Mouse (Mus musculus): ENCODE results near the gene Brd1. TPM values are rescaled to one million over a fixed set of nuclear protein-coding genes. Genes with fewer than 3 reads are reported as not detected.
"Not testable (repeated sequence)": the region's sequence is repeated elsewhere in the genome, so short reads cannot be mapped to it uniquely, and the experiment has no call there.

Gene Brd1
- total and polyA plus RNA-seq, 2 experiments from 2014 or later, result 9.9 to 36.8 TPM

- DNase-seq (ENCODE audit: low spot score), result no peak
- Histone ChIP-seq H3K4me3 (ENCODE audit: low read depth, low read length) (no peak overlapping the region), H3K4me1 (ENCODE audit: control insufficient read depth, insufficient read depth) (peaks cover 13% of the 10 kb centered on the region; the same call in 1 of the 2 replicates), H3K9ac (replicated peaks; ENCODE audit: low read depth, low read length) (no peak overlapping the region), H3K27ac (ENCODE audit: low read depth) (no peak overlapping the region), H3K27me3 (ENCODE audit: control insufficient read depth, insufficient read depth, low read length) (no peaks in the 10 kb centered on the region), H3K36me3 (replicated peaks; ENCODE audit: control insufficient read depth, insufficient read depth, low read length) (0 out of 2 replicates have a peak, but pooled peaks cover 2% of the 10 kb centered on the region), H3K4me2 (ENCODE audit: low read depth, low read length) (no peak overlapping the region), H3K9me3 (replicated peaks; ENCODE audit: control insufficient read depth, low read length) (no peaks in the 10 kb centered on the region)
- 84% methylated on average over 10 of the region's 10 CpGs for WGBS
- TF ChIP-seq EP300 (IDR thresholded peaks at IDR 0.05; ENCODE audit: low read depth) (no peak), CTCF (IDR thresholded peaks at IDR 0.05; ENCODE audit: low read depth) (no peak)
- ATAC-seq (ENCODE audit: insufficient read depth, low read depth), result no peak
These were observed 16.0 kb upstream of the Brd1 start for GRCm38 (mm10) chr15:88750032-88750431.

- H3K27me3 ChIP-seq (ENCODE audit: control insufficient read depth, insufficient read depth, low read length); H3K27ac ChIP-seq (ENCODE audit: low read depth); H3K4me2 ChIP-seq (ENCODE audit: low read depth, low read length); H3K4me3 ChIP-seq (ENCODE audit: low read depth, low read length); H3K9me3 ChIP-seq (replicated peaks; ENCODE audit: control insufficient read depth, low read length); H3K36me3 ChIP-seq (replicated peaks; ENCODE audit: control insufficient read depth, insufficient read depth, low read length); ATAC-seq (ENCODE audit: insufficient read depth, low read depth); H3K9ac ChIP-seq (replicated peaks; ENCODE audit: low read depth, low read length); DNase-seq (ENCODE audit: low spot score): not testable (repeated sequence)
- 86% methylated on average over 8 of the region's 8 CpGs for WGBS
- peaks cover 13% of the 10 kb centered on the region; the same call in 1 of the 2 replicates for H3K4me1 ChIP-seq (ENCODE audit: control insufficient read depth, insufficient read depth)
These were observed 15.6 kb upstream of the Brd1 start for GRCm38 (mm10) chr15:88749617-88750016.

- no peak overlapping the region for H3K9ac ChIP-seq (replicated peaks; ENCODE audit: low read depth, low read length)
- no peak overlapping the region for H3K27ac ChIP-seq (ENCODE audit: low read depth)
- DNase-seq (ENCODE audit: low spot score) (no peak), ATAC-seq (ENCODE audit: insufficient read depth, low read depth) (no peak)
- TF ChIP-seq EP300 (IDR thresholded peaks at IDR 0.05; ENCODE audit: low read depth), result no peak
- no peak for TF ChIP-seq CTCF (IDR thresholded peaks at IDR 0.05; ENCODE audit: low read depth)
- no peaks in the 10 kb centered on the region for H3K27me3 ChIP-seq (ENCODE audit: control insufficient read depth, insufficient read depth, low read length)
- H3K4me1 ChIP-seq (ENCODE audit: control insufficient read depth, insufficient read depth), result peaks cover 5% of the 10 kb centered on the region; the same call in 1 of the 2 replicates
- H3K36me3 ChIP-seq (replicated peaks; ENCODE audit: control insufficient read depth, insufficient read depth, low read length), result no peaks in the 10 kb centered on the region
- H3K4me2 ChIP-seq (ENCODE audit: low read depth, low read length), result no peak overlapping the region
- no peak overlapping the region for H3K4me3 ChIP-seq (ENCODE audit: low read depth, low read length)
- H3K9me3 ChIP-seq (replicated peaks; ENCODE audit: control insufficient read depth, low read length), result no peaks in the 10 kb centered on the region
- WGBS, result 44% methylated on average over 3 of the region's 3 CpGs
These were observed 11.9 kb upstream of the Brd1 start for GRCm38 (mm10) chr15:88745926-88746325.

GRCm38 (mm10) chr15:88745347-88745746 is 11.3 kb upstream of the Brd1 start:
- Histone ChIP-seq H3K4me3 (ENCODE audit: low read depth, low read length) (no peak overlapping the region), H3K4me2 (ENCODE audit: low read depth, low read length) (no peak overlapping the region), H3K27me3 (ENCODE audit: control insufficient read depth, insufficient read depth, low read length) (no peaks in the 10 kb centered on the region), H3K9me3 (replicated peaks; ENCODE audit: control insufficient read depth, low read length) (no peaks in the 10 kb centered on the region), H3K27ac (ENCODE audit: low read depth) (no peak overlapping the region), H3K9ac (replicated peaks; ENCODE audit: low read depth, low read length) (no peak overlapping the region), H3K4me1 (ENCODE audit: control insufficient read depth, insufficient read depth) (no peaks in the 10 kb centered on the region), H3K36me3 (replicated peaks; ENCODE audit: control insufficient read depth, insufficient read depth, low read length) (no peaks in the 10 kb centered on the region)
- no peak for ATAC-seq (ENCODE audit: insufficient read depth, low read depth)
- TF ChIP-seq CTCF (IDR thresholded peaks at IDR 0.05; ENCODE audit: low read depth) (no peak), EP300 (IDR thresholded peaks at IDR 0.05; ENCODE audit: low read depth) (no peak)
- DNase-seq (ENCODE audit: low spot score), result no peak
- WGBS, result 75% methylated on average over 3 of the region's 3 CpGs

- not testable (repeated sequence) for H3K4me2 ChIP-seq (ENCODE audit: low read depth, low read length); H3K36me3 ChIP-seq (replicated peaks; ENCODE audit: control insufficient read depth, insufficient read depth, low read length); H3K4me1 ChIP-seq (ENCODE audit: control insufficient read depth, insufficient read depth); ATAC-seq (ENCODE audit: insufficient read depth, low read depth); H3K27me3 ChIP-seq (ENCODE audit: control insufficient read depth, insufficient read depth, low read length); H3K9ac ChIP-seq (replicated peaks; ENCODE audit: low read depth, low read length); H3K4me3 ChIP-seq (ENCODE audit: low read depth, low read length); H3K27ac ChIP-seq (ENCODE audit: low read depth); H3K9me3 ChIP-seq (replicated peaks; ENCODE audit: control insufficient read depth, low read length); DNase-seq (ENCODE audit: low spot score)
- 88% methylated on average over 5 of the region's 5 CpGs for WGBS
These were observed 9.3 kb upstream of the Brd1 start for GRCm38 (mm10) chr15:88743371-88743770.

DNA sequence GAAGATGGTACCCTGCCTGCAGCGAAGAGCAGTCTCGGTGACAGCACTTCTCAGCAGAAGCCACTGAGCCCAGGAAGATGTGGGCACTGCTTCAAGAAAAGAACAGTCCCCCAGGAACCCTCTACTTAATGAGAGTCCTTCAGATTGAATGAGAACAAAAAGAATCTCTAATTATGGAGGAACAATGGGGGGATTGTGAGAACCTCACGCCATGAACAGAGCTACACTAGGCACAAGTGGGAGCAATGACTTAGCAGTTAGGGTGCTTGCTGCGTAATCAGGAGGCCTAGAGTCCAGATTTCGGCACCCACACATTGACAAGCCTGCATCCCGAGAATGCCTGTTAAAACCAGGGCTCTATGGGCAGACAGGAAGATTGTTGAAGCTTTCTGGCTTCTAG is 7.3 kb upstream of the Brd1 start:
- no peak for TF ChIP-seq CTCF (IDR thresholded peaks at IDR 0.05; ENCODE audit: low read depth)
- no peak for TF ChIP-seq EP300 (IDR thresholded peaks at IDR 0.05; ENCODE audit: low read depth)
- H3K36me3 ChIP-seq (replicated peaks; ENCODE audit: control insufficient read depth, insufficient read depth, low read length), result no peaks in the 10 kb centered on the region
- no peak overlapping the region for H3K27ac ChIP-seq (ENCODE audit: low read depth)
- H3K9ac ChIP-seq (replicated peaks; ENCODE audit: low read depth, low read length), result no peak overlapping the region
- no peaks in the 10 kb centered on the region for H3K9me3 ChIP-seq (replicated peaks; ENCODE audit: control insufficient read depth, low read length)
- H3K4me3 ChIP-seq (ENCODE audit: low read depth, low read length), result no peak overlapping the region
- no peaks in the 10 kb centered on the region for H3K4me1 ChIP-seq (ENCODE audit: control insufficient read depth, insufficient read depth)
- DNase-seq (ENCODE audit: low spot score) (no peak), ATAC-seq (ENCODE audit: insufficient read depth, low read depth) (no peak)
- no peak overlapping the region for H3K4me2 ChIP-seq (ENCODE audit: low read depth, low read length)
- no peaks in the 10 kb centered on the region for H3K27me3 ChIP-seq (ENCODE audit: control insufficient read depth, insufficient read depth, low read length)
- WGBS, result 66% methylated on average over 6 of the region's 6 CpGs

All from heart, postnatal 0 days (tissue).